Mouse (Mus musculus) thymus, postnatal 25 days (tissue): ENCODE measurements at regions not wholly inside any gene's neighbourhood (a gene's known extent, or its start where the extent isn't known, plus 50 kb on each side); places are given as distances from the start of the nearest gene placed in this dataset.

Experiments
- DNase-seq: peaks from one replicate; pipeline ENCODE4 v3.0.0; 2022

DNA sequence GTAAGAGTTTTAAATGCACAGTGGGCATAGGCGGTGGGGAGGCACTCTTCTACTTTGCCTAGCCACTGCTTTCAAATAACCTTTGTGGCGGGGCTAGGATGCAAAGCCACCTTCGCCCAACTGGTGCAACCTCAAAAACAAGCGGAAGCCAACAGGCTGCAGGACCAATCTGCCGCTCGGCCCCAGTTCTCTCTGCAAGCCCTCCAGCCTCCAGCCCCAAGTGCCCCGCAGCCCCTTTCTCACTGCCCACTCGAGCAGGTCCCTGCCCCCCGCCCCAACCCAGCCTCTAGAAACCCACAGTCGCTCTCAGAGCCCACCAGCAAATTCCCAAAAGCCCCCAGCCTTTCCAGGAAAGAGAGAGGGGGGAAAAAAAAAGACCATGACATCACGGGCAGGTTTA is 89.6 kb upstream of the Ssbp2 start:
- peak; percentile 66 for DNase-seq

DNA sequence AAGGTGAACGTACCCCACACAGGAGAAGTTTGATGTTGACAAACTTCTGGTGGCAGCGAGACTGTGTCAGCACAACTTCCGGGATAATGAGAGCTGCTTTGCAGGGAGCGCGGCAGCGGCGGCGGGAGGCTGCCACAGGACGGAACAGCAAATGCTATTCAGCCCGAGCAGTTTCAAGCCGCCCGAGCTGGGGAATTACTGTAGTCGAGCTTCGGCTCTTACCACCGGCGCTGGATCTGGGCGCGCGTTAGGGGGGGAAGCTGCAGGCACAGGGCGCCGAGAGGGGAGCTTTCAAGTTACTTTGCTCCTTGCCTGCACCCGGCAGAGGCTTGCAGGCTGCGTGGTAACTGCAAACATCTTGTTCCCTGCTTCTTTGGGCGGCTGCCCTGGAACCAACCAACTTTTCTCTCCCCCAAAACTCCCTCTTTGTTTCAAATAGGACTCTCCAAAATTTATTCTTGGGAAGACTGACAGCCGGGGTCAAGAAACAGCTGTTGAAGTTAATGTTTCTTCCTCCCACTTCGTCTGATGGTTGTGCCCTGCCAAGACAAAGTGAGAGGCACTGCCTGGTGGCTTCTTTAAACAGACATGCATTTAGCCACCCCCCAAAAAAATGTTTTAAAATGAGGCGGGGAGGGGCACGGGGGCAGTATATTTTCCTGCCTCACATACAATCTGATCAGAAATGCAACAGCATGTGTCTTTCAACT is 89.0 kb upstream of the Ssbp2 start:
- peak; percentile 98 for DNase-seq

DNA sequence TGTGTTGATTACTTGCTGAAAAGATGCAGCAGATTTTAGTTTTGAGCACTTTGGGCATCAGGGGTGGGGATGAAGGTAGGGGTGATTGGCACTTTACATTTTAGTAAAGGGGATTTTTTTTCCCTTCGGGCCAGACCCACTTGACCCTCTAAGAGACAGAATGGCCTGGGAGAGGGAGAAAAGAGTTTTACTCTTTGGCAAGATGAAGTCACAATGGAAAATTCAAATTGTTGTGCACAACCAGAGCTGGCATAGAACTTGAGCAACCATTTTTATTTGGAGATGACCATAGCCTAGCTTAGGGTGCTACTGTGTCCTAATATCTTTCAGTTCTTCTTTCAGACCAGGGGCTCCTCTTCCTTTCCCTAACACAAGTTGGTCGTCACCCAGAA is 88.5 kb upstream of the Ssbp2 start:
- peak; percentile 16 for DNase-seq

DNA sequence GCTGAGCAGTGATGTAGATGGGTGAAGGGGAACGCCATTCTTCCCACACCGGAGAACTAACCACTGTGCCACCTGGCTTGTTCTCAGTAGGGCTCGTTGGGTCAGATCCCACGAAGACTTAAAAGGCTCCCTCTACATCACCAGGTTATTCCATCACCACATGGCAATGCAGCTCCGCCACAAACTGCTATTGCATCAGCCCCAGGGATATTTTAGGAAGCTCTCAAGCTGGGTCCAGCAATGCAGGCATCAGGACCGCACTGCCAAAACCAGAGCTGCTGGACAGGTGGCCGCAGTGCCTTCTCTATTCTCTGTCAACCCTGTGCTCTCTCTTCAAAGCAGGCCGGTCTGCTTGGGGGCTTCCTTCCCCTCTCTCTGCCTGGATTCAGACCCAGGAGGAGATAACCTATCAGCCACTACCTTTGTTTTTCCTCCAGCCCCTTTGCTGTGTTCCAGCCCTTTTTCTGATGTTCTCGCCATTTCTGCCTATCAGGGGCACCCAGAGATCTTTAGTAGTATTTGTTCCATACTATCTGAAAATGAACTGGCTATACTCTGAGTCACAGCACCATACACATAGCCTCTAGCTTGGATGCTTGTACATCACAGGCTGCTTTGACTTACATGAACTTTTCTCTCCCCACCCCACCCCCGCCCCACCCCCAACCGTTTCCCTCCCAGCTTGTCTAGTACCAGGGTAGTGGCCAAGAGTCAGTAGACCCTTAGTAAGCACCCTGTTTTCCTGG is 87.8 kb upstream of the Ssbp2 start:
- peak; percentile 22 for DNase-seq

DNA sequence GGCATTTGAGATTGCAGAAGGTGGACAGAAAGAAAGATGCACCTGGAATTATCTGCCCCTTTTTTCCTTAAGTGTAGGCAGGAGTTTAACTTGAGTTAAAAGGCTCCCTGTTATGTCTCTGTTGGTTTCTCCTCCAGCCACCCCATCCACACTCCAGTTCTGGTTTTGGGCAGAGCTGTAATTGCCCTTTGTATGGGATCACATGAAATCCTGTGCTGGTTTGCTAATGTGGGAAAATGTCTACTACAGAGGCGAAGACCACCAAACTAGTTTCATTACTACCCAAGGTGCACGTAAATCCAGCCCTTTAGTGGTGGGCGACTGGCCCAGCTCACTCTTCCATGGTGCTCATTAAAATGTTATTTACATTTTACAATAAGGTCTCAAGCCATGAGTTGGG is 85.9 kb upstream of the Ssbp2 start:
- peak; percentile 33 for DNase-seq

DNA sequence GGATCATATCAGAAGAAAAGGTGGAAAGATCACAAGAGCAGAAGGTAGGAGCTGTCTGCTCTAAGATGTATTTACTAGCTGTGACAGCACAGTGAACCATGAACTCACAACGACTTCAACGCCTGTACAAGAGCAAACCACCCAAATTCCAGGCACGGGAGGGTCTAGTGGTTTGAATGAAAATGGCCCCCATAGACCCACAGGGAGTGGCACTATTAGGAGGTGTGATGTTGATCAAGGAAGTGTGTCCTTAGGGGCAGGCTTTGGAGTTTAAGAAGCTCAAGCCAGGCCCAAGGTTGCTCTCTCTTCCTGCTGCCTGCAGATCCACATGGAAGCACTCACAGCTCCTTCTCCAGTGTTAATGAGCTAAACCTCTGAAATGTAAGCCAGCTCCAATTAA is 83.5 kb upstream of the Ssbp2 start:
- no peak for DNase-seq

DNA sequence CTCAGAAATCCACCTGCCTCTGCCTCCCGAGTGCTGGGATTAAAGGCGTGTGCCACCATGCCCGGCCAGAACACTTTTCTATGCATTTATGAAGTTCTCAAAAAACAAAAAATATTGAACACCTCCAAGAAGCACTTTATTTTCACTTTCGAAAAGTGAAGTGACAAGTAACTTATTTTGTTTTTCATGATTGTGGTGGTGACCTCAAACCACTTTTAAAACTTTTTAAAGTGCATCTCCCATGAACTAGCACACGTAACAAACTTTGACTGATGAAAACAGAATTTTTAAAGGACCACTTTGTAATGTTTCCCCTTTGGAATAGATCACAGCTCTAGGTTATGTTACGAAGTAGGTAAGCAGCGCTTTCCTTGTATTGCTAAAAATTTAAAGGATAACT is 82.7 kb upstream of the Ssbp2 start:
- DNase-seq, result no peak

DNA sequence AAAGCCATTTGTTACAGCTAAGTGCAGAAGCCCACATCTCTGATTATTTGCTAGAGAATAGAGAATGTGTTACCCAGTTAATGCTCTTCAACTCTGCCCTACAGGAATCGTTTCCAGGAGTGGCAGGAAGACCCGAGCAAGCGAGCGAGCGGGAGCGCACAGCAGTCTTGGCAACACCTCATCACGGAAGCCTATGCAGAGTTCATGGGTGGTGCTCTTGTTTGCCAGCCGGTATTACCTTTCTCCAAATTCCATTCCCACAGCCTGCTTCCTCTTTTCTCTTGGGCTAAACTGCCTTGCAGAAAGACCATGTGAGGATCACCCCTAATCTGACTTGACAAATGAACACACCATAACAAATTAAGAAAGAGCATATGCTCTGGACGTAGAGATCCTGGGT is 82.1 kb upstream of the Ssbp2 start:
- DNase-seq, result no peak

DNA sequence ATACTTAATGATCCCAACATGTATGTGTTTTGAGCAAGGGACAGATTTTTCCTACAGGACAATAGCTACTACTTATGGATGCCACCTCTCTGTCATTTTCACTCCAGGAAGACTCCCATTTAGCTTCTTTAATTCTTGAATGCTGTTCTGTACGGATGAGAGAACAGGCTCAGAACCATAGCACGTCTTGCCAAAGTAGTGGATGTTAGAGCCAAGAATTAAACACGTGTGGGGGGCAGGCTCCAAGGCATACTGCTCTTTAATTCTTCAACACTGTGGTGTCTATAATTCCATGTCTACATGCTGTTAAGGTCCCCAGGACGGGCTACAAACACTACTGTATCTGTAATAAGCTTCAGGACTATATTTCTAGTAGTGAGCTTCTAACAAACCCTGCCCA is 74.7 kb upstream of the Ssbp2 start:
- DNase-seq, result no peak

DNA sequence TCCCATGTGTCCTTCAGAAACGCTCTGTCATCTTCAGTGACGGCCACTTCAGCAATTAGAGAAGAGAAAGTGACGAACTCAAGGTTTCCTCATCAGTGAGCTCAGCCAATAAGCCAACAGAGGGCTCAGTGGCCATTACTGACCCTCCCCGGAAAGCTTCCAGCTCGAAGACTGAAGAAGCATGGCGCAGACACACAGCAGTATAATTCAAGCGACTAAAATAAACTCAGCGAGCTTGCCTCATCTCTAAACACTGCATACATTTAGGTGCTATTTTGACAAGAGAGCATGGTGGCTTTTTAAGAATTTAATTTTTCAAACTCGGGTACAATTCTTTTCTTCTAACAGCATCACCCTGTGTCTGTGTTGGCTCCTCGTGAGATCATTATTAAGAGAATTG is 72.2 kb upstream of the Ssbp2 start:
- no peak for DNase-seq

DNA sequence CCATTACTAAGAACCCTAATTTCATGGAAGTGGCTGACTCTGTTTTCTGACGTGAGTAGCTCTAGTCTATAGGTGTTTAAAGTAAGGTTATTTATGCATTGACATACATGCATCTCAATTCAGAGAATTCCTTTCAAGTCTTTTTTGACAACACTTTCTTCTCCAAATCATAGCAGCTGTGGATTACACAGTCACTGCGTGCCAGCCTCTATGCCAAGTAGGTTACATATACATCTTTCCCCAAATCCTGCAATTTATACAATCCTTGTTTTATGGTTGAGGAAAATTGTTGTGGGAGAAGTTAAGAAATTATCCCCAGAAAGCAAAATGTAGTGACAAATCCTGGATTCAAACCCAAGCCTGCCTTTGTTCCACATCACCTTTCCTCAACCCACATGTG is 56.5 kb upstream of the Ssbp2 start:
- DNase-seq, result no peak

DNA sequence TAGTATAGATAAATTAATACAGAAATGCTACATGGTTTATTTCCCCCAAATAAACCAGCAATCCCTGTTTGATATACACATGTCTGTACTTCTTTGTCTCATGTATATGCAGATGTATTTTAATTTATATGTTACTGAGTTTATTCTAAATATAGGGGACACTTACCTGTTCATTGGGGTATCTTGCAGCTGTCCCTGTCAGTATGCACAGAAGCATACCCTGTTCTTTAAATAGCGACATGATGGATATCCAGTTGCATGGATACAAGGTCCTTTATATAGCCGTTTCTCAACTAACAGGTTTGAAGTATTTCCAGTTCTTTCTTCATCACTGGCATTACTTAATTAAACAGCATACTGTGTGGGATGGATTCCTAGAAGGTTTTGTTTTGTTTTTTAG is 55.1 kb upstream of the Ssbp2 start:
- DNase-seq, result no peak

DNA sequence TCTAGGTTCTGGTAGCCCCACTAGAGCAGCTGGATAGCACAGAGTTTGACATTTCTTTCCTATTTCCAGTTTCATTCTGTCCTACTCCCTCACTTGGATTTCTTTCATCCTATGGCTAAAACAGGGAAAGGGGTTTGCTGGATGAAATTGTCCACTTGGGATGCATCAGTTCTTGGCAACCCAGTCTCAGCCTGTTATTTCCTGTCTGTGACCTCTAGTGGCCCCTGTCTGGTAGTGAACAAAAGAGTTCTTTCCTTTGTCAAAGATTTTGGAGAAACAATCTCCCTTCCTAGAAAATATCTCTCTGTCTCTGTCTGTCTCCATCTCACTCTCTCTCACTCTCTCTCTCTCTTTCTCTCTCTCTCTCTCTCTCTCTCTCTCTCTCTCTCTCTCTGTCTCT is 50.0 kb upstream of the Ssbp2 start:
- no peak for DNase-seq
